Mouse (Mus musculus) splenic B cell, adult 2 months (primary cell): ENCODE data around the gene Grin1.

Source experiments
- DNase-seq: peaks from one replicate; pipeline ENCODE4 v3.0.0-alpha.2; 2011; ENCODE audit warnings: low read depth, low spot score
- H3K27me3 ChIP-seq: 2 replicates; pipeline ENCODE4 v1.6.1; 2012; ENCODE audit warnings: mild to moderate bottlenecking, low read length, moderate library complexity, mixed read lengths; ENCODE audit not compliant: control insufficient read depth, poor library complexity, insufficient read depth, severe bottlenecking
- H3K36me3 ChIP-seq: 2 replicates; pipeline ENCODE4 v1.6.1; 2012; ENCODE audit warnings: mild to moderate bottlenecking, low read length, moderate library complexity, mixed read lengths; ENCODE audit not compliant: control insufficient read depth, poor library complexity, insufficient read depth, severe bottlenecking

The Grin1 gene

GRCm38 (mm10) chr2:25285551-25285950 is 33.4 kb downstream of the Grin1 start:
- DNase-seq, result no peak
- H3K27me3 ChIP-seq, result no peaks in the 10 kb centered on the region
- H3K36me3 ChIP-seq, result peaks cover 14% of the 10 kb centered on the region

- DNase-seq, result peak; percentile 91
- H3K36me3 ChIP-seq, result peaks cover 18% of the 10 kb centered on the region
- no peaks in the 10 kb centered on the region for H3K27me3 ChIP-seq
Observed at GRCm38 (mm10) chr2:25278928-25279882, 39.8 kb downstream of the Grin1 start.

DNA sequence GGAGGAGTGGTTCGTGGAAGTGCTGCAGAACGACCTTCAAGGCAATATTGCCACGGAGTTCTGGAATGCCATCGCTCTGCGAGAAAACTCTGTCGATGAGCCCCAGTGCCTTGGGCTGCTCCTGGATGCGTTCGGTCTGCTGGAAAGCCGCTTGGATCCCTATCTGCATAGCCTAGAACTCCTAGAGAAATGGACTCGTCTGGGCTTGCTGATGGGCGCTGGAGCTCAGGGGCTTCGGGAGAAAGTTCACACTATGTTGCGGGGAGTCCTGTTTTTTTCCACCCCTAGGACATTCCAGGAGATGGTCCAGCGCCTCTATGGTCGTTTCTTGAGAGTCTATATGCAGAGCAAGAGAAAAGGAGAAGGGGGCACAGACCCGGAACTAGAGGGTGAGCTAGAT is 46.0 kb downstream of the Grin1 start:
- no peak for DNase-seq
- Histone ChIP-seq H3K27me3 (no peaks in the 10 kb centered on the region), H3K36me3 (peaks cover 8% of the 10 kb centered on the region)

DNA sequence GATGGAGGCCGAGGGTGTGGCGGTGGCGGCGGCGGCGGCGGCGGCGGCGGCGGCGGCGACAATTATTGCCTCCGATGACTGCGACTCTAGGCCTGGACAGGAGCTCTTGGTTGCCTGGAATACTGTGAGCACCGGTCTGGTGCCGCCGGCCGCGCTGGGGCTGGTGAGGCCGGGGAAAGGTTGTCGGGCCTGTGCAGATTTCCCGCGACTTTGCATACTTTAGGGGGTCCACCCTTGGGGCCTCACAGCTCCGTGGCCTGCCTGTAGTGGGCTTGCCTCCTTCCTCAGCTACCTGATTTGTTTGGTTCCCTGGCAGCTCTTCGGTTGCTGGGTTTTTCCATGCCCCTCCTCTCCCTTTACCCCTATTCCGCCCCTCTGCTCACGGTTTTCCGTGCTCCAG is 46.5 kb downstream of the Grin1 start:
- Histone ChIP-seq H3K27me3 (no peaks in the 10 kb centered on the region), H3K36me3 (peaks cover 8% of the 10 kb centered on the region)
- DNase-seq, result no peak

- peaks cover 8% of the 10 kb centered on the region for H3K36me3 ChIP-seq
- DNase-seq, result peak; percentile 98
- H3K27me3 ChIP-seq, result no peaks in the 10 kb centered on the region
Observed at GRCm38 (mm10) chr2:25271827-25272511, 47.0 kb downstream of the Grin1 start, which contains the start of the genes Ssna1 and Anapc2. Ssna1 (minus strand) TSS chr2:25272438. Anapc2 (plus strand) TSS chr2:25272478.

DNA sequence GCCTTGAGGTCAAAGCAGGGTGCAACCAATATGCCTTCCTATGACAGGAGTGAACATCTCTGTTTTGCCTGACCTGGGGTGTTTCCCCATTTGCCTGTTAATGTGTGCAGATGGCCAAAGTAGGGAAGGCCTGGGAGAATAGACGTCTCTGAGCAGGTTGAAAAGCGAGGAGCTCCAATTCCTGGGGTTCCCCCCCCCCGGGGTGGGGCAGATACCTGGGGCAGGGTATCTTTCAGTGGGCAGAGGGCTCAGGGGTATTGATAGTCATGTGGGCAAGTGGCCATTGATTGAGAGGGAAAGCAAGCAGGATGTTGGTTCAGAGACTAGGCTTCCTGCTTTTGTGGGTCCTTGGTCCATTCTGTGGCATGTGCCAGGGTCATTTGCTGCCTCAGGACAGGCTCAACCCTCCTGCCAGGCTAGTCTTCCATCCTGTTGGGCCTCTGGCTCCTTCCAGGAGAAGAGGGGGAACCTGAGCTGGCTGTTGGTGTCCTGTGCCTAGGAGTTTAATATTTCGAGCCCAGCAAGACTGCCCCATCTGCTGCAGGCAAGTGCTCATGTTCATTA is 51.2 kb downstream of the Grin1 start:
- no peak for DNase-seq
- Histone ChIP-seq H3K36me3 (peaks cover 2% of the 10 kb centered on the region), H3K27me3 (no peaks in the 10 kb centered on the region)

GRCm38 (mm10) chr2:25267241-25267640 is 51.7 kb downstream of the Grin1 start:
- Histone ChIP-seq H3K36me3 (peaks cover 2% of the 10 kb centered on the region), H3K27me3 (no peaks in the 10 kb centered on the region)
- DNase-seq, result no peak

DNA sequence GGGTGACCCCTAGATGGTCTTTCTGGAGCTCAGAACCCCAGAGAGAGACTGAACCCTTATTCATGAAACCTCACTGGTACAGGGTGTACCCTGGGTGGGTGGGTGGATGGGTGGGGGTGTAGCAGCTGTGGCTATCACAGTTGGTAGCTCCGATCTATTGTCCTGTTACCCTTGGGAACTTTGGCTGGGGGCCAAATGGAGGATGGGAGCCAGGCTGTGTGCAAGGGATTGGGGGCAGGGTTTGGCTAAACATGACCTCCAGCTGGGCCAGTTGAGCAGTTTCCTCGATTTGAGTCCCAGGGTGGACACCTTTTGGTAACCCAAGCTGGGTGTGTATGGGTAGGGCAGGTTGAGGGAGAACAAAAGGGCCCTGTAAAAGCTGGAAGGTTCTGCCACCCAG is 52.3 kb downstream of the Grin1 start:
- DNase-seq, result no peak
- H3K36me3 ChIP-seq, result peaks cover 2% of the 10 kb centered on the region
- H3K27me3 ChIP-seq, result no peaks in the 10 kb centered on the region

GRCm38 (mm10) chr2:25265897-25266656 is 52.9 kb downstream of the Grin1 start:
- DNase-seq, result peak; percentile 31
- Histone ChIP-seq H3K36me3 (peaks cover 2% of the 10 kb centered on the region), H3K27me3 (no peaks in the 10 kb centered on the region)

- DNase-seq, result no peak
Observed at GRCm38 (mm10) chr2:25264851-25265250, 54.1 kb downstream of the Grin1 start.

GRCm38 (mm10) chr2:25264286-25264660 is 54.7 kb downstream of the Grin1 start:
- Histone ChIP-seq H3K27me3 (no peaks in the 10 kb centered on the region), H3K36me3 (no peaks in the 10 kb centered on the region; the same call in 1 of the 2 replicates)
- DNase-seq, result no peak

More at GRCm38 (mm10) chr2:25264851-25265250, 54.1 kb downstream of the Grin1 start:
- Histone ChIP-seq H3K27me3 (no peaks in the 10 kb centered on the region), H3K36me3 (no peaks in the 10 kb centered on the region; the same call in 1 of the 2 replicates)

GRCm38 (mm10) chr2:25263623-25264285 is 55.2 kb downstream of the Grin1 start:
- DNase-seq, result no peak
- no peaks in the 10 kb centered on the region; the same call in 1 of the 2 replicates for H3K36me3 ChIP-seq
- H3K27me3 ChIP-seq, result no peaks in the 10 kb centered on the region

GRCm38 (mm10) chr2:25262795-25263622 is 56.0 kb downstream of the Grin1 start:
- Histone ChIP-seq H3K27me3 (no peaks in the 10 kb centered on the region), H3K36me3 (no peaks in the 10 kb centered on the region)
- DNase-seq, result peak; percentile 59
